Mouse (Mus musculus) lung, embryonic 14.5 days (tissue): ENCODE measurements at regions not wholly inside any gene's neighbourhood (a gene's known extent, or its start where the extent isn't known, plus 50 kb on each side); places are given as distances from the start of the nearest gene placed in this dataset.

Source experiments
- ATAC-seq: fragments of 200-750 bp; cut with Nextera tagmentation; 2 replicates; pipeline ENCODE4 v1.8.0; 2017; ENCODE audit warnings: mild to moderate bottlenecking, moderate TSS enrichment, moderate library complexity; ENCODE audit not compliant: insufficient read depth
- DNase-seq: peaks from one replicate; pipeline ENCODE4 v3.0.0-alpha.2; 2015
- H3K27ac ChIP-seq: fragments of 300-500 bp; sonication (generic); 2 replicates; pipeline ENCODE4 v1.5.1; 2014; ENCODE audit warnings: low read depth, mild to moderate bottlenecking, moderate library complexity
- H3K27me3 ChIP-seq: fragments of 300-500 bp; sonication (generic); 2 replicates; pipeline ENCODE4 v1.6.1; 2014; ENCODE audit warnings: low read length, control low read depth; ENCODE audit not compliant: insufficient read depth
- H3K36me3 ChIP-seq: fragments of 300-500 bp; sonication (generic); 2 replicates; pipeline ENCODE4 v1.6.1; 2014; ENCODE audit warnings: control low read depth; ENCODE audit not compliant: insufficient read depth
- H3K4me1 ChIP-seq: fragments of 300-500 bp; sonication (generic); 2 replicates; pipeline ENCODE4 v1.6.1; 2014; ENCODE audit warnings: antibody characterized with exemption, control low read depth; ENCODE audit not compliant: insufficient read depth
- H3K4me2 ChIP-seq: fragments of 300-500 bp; sonication (generic); 2 replicates; pipeline ENCODE4 v1.6.1; 2014; ENCODE audit warnings: mild to moderate bottlenecking
- H3K4me3 ChIP-seq: fragments of 300-500 bp; sonication (generic); 2 replicates; pipeline ENCODE4 v1.5.1; 2014; ENCODE audit warnings: low read depth, low read length
- H3K9ac ChIP-seq: fragments of 300-500 bp; sonication (generic); 2 replicates; pipeline ENCODE4 v1.6.1; 2014
- H3K9me3 ChIP-seq: fragments of 300-500 bp; sonication (generic); 2 replicates; pipeline ENCODE4 v1.6.1; 2016; ENCODE audit warnings: low read depth, low read length, control low read depth
- CTCF ChIP-seq: IDR thresholded peaks from 2 replicates; pipeline ENCODE4 v1.5.1; 2016; ENCODE audit warnings: antibody characterized with exemption, low read depth
- WGBS: fragments of 180-500 bp; shearing (Covaris S2); extraction: QIAGEN DNeasy Blood & Tissue Kit; methylation state at CpG from one replicate; pipeline ENCODE4 v1.1.7; 2014; 5-methylcytosine and 5-hydroxymethylcytosine counted together

DNA sequence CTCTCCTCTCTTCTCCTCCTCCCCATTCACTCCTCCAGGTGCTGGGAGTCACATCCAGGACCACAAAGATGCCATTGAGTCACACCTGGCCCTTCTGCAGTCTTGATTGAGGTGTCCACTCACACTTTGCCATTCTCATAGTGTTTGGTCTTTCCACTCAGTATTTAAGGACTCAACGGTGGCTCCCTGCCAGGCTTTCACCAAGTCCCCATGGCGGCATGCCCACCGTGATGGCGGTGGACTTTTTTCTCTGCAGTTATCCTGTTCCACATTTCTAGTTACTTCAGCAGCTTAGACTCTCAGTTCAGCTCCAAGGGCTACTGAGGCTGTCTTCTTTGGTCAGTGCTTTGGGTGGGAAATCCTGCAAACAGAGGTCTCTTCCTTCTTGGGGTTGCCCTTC lies 189.9 kb downstream of the Cbln1 start:
- ATAC-seq (no peak), DNase-seq (no peak)
- Histone ChIP-seq H3K4me3 (no peak overlapping the region), H3K27ac (no peak overlapping the region), H3K4me1 (no peaks in the 10 kb centered on the region), H3K36me3 (no peaks in the 10 kb centered on the region), H3K4me2 (no peak overlapping the region), H3K27me3 (no peaks in the 10 kb centered on the region), H3K9ac (no peak overlapping the region), H3K9me3 (no peaks in the 10 kb centered on the region)
- 92% methylated on average over 4 of the region's 4 CpGs for WGBS
- TF ChIP-seq CTCF = no peak

DNA sequence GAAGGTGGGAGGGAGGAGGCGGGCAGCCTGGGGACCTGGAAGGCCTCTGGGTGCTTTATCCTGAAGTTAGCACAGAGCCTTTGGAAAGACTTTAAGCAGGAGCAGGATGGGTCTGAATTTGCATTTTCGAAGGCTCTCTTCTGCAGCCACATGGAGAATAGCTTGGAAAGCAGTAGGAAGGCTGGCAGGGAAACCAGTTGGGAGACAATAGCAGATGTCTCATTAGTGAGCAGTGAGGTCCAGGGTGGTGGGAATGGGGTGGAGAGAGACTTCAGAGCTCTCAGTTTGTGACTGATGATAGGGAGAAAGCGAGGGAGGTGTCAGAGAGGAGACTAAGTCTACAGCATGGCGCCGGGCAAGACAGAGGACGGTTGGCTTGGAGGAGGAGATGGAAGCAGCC lies 199.1 kb downstream of the Cbln1 start:
- WGBS = 29% methylated on average over 6 of the region's 6 CpGs
- Histone ChIP-seq H3K4me3 (no peak overlapping the region), H3K9me3 (no peaks in the 10 kb centered on the region; the same call in 1 of the 2 replicates), H3K9ac (no peak overlapping the region), H3K4me2 (no peak overlapping the region), H3K27me3 (no peaks in the 10 kb centered on the region), H3K4me1 (no peaks in the 10 kb centered on the region), H3K36me3 (no peaks in the 10 kb centered on the region), H3K27ac (no peak overlapping the region)
- no peak for TF ChIP-seq CTCF
- DNase-seq (no peak), ATAC-seq (no peak)

DNA sequence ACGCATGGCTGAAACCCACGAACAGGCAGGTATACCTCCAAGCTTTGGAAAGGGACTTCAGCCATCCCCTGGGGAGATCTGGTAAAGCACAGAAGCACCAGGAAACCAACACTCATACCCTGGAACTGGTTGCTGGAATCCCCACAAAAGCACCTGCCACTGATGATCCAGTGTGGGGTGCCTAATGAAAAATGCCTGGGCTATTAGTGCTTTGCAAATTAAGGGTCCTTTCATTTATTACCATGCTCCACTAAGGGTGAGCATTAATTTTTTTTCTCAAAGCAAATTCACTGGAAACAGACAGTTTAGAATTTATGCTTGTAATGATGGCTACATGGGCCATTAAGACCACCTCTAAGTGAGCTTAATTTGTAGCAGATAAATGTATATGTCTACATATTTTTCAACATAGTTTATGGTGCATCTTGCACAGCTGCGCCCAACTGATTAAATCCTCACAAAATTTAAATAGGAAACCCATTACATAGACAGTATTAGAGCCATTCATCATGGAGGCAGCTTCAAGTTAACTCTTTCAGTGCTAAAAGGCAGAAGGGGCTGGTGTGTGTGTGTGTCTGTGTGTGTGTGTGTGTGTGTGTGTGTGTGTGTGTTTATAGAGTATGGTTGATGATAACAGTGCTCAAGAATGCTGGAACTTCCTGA lies 201.8 kb downstream of the Cbln1 start:
- Histone ChIP-seq H3K27ac (no peak overlapping the region), H3K27me3 (no peaks in the 10 kb centered on the region), H3K4me1 (no peaks in the 10 kb centered on the region), H3K9ac (no peak overlapping the region), H3K36me3 (no peaks in the 10 kb centered on the region), H3K9me3 (no peaks in the 10 kb centered on the region), H3K4me3 (no peak overlapping the region), H3K4me2 (no peak overlapping the region)
- TF ChIP-seq CTCF = no peak
- no peak for ATAC-seq
- 73% methylated on average over 3 of the region's 3 CpGs for WGBS
- no peak for DNase-seq

DNA sequence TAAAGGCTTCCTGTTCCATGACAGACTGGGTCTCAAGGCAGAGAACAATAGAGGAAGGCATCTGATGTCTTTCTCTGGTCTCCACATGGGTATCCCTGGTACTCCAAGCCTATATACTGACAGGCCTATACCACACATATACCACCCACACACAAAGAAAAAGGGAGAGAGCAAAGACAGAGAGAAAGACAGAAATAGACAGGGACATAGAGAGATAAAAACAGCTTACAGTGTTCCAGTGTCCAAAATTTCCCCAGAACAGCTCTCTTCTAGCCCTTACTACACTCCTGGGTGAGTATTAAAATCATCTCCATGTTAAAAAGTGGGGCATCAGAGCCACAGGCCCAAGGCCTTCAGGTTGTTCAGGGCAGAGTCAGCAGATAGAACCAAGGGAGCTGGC lies 204.2 kb downstream of the Cbln1 start:
- no peak overlapping the region for H3K27ac ChIP-seq
- no peak overlapping the region for H3K4me2 ChIP-seq
- no peak overlapping the region for H3K9ac ChIP-seq
- no peak for DNase-seq
- H3K4me3 ChIP-seq = no peak overlapping the region
- no peaks in the 10 kb centered on the region for H3K27me3 ChIP-seq
- TF ChIP-seq CTCF = no peak
- no peak for ATAC-seq
- no peaks in the 10 kb centered on the region for H3K36me3 ChIP-seq
- H3K4me1 ChIP-seq = no peaks in the 10 kb centered on the region
- no peaks in the 10 kb centered on the region for H3K9me3 ChIP-seq

DNA sequence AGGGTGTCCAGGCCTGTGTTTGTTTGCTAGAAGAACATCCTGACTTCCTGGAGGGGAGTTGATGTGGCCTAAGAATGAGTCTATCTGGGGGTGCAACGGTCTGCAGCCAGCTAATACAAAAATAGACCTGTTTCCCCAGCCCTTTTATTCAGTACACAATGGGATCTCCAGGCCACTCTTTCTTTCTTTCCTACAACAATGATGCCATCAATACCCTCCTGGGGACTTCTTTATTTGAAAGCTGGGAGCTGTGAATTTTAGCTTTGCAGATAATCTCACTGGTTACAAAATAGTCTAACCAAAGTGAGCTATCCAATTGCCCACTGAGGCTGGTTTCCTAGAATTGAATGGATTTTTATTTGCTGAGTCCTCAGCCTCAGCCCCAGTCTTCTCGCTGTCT lies 207.4 kb downstream of the Cbln1 start:
- DNase-seq = no peak
- no peak overlapping the region for H3K4me3 ChIP-seq
- TF ChIP-seq CTCF = no peak
- H3K9ac ChIP-seq = no peak overlapping the region
- no peaks in the 10 kb centered on the region for H3K9me3 ChIP-seq
- no peaks in the 10 kb centered on the region for H3K4me1 ChIP-seq
- 53% methylated on average over 2 of the region's 2 CpGs for WGBS
- no peaks in the 10 kb centered on the region for H3K36me3 ChIP-seq
- no peaks in the 10 kb centered on the region for H3K27me3 ChIP-seq
- no peak overlapping the region for H3K27ac ChIP-seq
- H3K4me2 ChIP-seq = no peak overlapping the region
- no peak for ATAC-seq

DNA sequence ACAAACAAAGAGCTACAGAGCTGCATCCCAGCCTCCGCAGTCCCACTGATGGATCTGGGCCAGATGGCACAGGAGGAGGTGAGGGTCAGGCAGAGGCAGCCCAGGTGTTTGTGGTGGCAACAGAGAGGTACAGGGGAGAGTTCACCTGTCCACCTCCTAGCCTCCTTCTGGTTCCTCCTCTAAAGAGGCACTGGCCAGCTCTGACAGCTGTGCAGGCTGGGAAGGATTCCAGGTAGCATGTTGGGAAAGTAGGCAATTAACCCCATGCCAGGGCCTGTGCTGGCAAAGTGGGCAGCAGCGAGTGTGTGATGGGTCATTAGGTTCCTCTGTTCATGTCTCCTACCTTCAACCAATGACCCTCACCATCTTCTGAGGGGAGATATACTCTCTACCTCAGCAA lies 212.1 kb downstream of the Cbln1 start:
- H3K9me3 ChIP-seq = no peaks in the 10 kb centered on the region
- no peak overlapping the region for H3K27ac ChIP-seq
- H3K4me1 ChIP-seq = no peaks in the 10 kb centered on the region
- DNase-seq (no peak), ATAC-seq (no peak)
- H3K36me3 ChIP-seq = no peaks in the 10 kb centered on the region
- no peak overlapping the region for H3K4me2 ChIP-seq
- 81% methylated on average over 2 of the region's 2 CpGs for WGBS
- no peaks in the 10 kb centered on the region for H3K27me3 ChIP-seq
- no peak for TF ChIP-seq CTCF
- no peak overlapping the region for H3K9ac ChIP-seq
- no peak overlapping the region for H3K4me3 ChIP-seq

DNA sequence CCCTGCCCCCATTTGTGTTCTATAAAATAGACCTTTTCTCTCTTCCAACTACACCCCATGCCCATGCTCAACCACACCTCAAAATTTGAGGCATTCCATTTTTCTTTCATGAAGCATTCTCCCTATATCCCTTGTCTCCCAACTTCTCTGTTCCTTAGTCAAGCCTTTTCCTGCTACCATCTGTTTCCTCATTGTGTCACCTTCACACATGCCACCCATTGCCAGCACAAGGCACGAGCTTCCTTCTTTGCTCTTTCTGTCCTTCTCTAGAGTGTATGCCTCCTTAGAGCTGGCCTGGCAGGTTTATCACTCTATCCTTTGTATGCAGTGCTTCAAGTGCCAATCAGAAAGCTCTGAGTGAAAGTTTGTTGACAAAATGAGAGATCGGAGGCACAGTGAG lies 229.7 kb downstream of the Cbln1 start:
- no peak overlapping the region for H3K4me3 ChIP-seq
- DNase-seq (no peak), ATAC-seq (no peak)
- no peak overlapping the region for H3K27ac ChIP-seq
- no peaks in the 10 kb centered on the region for H3K27me3 ChIP-seq
- WGBS = 43% methylated on average over 2 of the region's 2 CpGs
- TF ChIP-seq CTCF = no peak
- H3K4me2 ChIP-seq = no peak overlapping the region
- no peak overlapping the region for H3K9ac ChIP-seq
- H3K4me1 ChIP-seq = no peaks in the 10 kb centered on the region
- no peaks in the 10 kb centered on the region for H3K36me3 ChIP-seq
- no peaks in the 10 kb centered on the region for H3K9me3 ChIP-seq

DNA sequence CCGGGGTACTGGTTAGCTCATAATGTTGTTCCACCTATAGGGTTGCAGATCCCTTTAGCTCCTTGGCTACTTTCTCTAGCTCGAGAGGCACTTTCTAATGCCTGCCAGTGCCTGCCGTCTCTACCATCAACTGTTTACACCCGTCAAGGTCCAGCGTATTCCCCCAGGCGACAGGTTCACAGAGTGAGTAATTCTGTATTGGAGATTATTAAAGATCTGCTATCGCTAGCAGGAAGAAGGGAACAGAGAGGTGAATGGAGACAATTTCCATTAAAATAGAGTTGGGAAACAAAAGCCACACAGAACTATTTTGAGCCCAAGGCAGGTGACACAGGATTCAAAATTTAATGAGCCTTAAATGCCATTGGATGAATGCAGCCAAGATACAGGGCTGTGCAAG lies 235.2 kb downstream of the Cbln1 start:
- Histone ChIP-seq H3K27ac (no peak overlapping the region), H3K4me3 (no peak overlapping the region), H3K27me3 (no peaks in the 10 kb centered on the region), H3K4me1 (no peaks in the 10 kb centered on the region), H3K36me3 (no peaks in the 10 kb centered on the region), H3K4me2 (no peak overlapping the region), H3K9me3 (no peaks in the 10 kb centered on the region), H3K9ac (no peak overlapping the region)
- TF ChIP-seq CTCF = no peak
- WGBS = 68% methylated on average over 7 of the region's 7 CpGs
- DNase-seq (no peak), ATAC-seq (no peak)
